Mouse (Mus musculus): ENCODE results near the gene Dip2b.

DNA sequence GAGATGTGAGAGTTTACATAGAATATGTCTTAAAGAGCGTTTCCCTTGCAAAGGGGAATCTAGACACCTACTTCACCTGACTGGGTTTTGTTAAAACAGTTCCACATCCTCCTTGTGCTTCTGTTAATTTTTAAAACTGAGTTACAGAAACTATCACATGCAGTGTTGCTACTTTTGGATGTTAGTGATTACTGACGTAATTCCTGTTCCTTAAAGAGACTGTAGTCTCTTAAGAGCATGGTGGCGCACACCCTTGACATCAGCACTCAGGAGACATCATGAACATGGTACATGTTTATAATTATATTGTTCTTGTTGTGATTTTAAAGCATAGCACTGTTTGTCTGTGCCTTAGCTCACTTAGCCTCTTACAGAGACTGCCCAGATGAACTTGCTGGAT is 113.9 kb downstream of the Dip2b start:
- TF ChIP-seq CTCF (IDR thresholded peaks at IDR 0.05; ENCODE audit: low read depth, low read length) = no peak
- no peak for TF ChIP-seq POLR2A (IDR thresholded peaks at IDR 0.05; ENCODE audit: insufficient read depth, low read length)
- TF ChIP-seq EP300 (IDR thresholded peaks at IDR 0.05; ENCODE audit: insufficient read depth, low read depth, low read length) = no peak

All from ES-Bruce4 (cell line).